Mouse (Mus musculus) brown adipose tissue, adult 24 weeks (tissue): Measurements from ENCODE around the gene Deaf1. TPM values are rescaled to one million over a fixed set of nuclear protein-coding genes. Genes with fewer than 3 reads are reported as not detected.

ENCODE experiments used
- H3K27ac ChIP-seq: fragments of 200-500 bp; replicated peaks from 2 replicates; pipeline ENCODE4 v1.5.1; 2012; ENCODE audit warnings: low read depth, mild to moderate bottlenecking, low read length
- H3K4me1 ChIP-seq: fragments of 200-500 bp; 2 replicates; pipeline ENCODE4 v1.6.1; 2012; ENCODE audit warnings: low read length, mixed read lengths; ENCODE audit not compliant: control insufficient read depth, insufficient read depth, insufficient read length
- H3K4me3 ChIP-seq: fragments of 200-500 bp; 2 replicates; pipeline ENCODE4 v1.5.1; 2012; ENCODE audit warnings: low read depth, mild to moderate bottlenecking, low read length, moderate library complexity; ENCODE audit not compliant: insufficient read depth
- polyA plus RNA-seq: library from polyadenylated mRNA; stranded (reverse); fragments of >200 nt; gene quantifications from 2 replicates; pipeline ENCODE4 v1.2.4, GENCODE M21; 2012; ENCODE audit not compliant: missing spikeins, insufficient read depth, insufficient read length

Deaf1 gene
- polyA plus RNA-seq, 1 experiment: 5.9 TPM

DNA sequence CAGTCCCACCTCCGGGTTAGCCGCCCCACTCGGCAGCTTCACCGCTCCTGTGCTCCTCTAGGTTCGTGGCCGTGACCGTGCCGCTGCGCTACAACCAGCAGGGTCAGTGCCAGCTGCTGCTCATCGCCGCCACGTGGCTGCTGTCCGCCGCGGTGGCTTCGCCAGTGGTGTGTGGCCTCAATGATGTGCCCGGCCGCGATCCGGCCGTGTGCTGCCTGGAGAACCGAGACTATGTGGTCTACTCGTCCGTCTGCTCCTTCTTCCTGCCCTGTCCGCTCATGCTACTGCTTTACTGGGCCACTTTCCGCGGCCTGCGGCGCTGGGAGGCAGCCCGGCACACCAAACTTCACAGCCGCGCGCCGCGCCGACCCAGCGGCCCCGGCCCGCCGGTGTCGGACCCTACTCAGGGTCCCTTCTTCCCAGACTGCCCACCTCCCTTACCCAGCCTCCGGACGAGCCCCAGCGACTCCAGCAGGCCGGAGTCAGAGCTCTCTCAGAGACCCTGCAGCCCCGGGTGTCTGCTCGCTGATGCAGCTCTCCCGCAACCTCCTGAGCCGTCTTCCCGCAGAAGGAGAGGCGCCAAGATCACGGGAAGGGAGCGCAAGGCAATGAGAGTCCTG lies 33.5 kb downstream of the Deaf1 start:
- Histone ChIP-seq H3K27ac (no peak overlapping the region), H3K4me1 (peaks cover 3% of the 10 kb centered on the region; the same call in 1 of the 2 replicates), H3K4me3 (peak overlapping the region; percentile 8; the same call in 1 of the 2 replicates)

DNA sequence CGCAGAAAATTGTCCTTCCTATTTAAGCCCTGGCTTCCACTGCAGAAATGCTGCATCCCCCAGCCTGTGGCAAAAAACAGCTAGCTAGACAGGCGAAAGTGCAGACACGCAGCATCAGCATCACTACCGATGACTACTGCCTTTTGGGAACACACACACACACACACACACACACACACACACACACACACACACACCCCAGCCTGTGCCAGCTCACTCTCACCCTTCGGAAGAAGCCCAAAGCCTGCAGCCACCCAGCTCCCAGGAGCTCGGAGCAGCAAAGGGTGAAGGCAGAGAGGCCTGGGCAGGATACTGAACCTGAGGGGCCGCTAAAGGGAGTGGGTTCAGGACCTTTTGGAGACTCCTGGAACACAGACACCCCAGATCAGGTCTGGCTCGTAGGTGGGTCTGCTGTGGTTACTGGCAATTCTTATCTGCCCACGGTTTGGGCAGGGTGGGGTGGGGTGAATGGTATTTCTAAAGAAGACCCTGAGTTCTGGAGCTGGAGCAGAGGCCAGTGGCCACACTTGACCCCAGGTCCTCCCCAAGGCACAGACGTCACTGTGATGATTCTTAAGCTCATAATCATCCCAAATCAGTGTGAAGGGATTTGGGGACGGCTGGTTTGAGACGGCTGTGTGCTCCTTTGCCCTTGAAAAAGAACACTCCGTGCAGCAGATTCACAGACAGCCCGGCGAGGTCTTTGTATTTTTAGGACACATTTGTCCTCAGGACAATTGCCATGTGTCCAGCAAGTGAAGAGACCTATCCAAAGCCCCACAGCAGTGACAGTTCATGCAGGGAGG lies 34.7 kb downstream of the Deaf1 start:
- H3K4me1 ChIP-seq: peaks cover 3% of the 10 kb centered on the region; the same call in 1 of the 2 replicates
- no peak overlapping the region for H3K4me3 ChIP-seq
- no peak overlapping the region for H3K27ac ChIP-seq

DNA sequence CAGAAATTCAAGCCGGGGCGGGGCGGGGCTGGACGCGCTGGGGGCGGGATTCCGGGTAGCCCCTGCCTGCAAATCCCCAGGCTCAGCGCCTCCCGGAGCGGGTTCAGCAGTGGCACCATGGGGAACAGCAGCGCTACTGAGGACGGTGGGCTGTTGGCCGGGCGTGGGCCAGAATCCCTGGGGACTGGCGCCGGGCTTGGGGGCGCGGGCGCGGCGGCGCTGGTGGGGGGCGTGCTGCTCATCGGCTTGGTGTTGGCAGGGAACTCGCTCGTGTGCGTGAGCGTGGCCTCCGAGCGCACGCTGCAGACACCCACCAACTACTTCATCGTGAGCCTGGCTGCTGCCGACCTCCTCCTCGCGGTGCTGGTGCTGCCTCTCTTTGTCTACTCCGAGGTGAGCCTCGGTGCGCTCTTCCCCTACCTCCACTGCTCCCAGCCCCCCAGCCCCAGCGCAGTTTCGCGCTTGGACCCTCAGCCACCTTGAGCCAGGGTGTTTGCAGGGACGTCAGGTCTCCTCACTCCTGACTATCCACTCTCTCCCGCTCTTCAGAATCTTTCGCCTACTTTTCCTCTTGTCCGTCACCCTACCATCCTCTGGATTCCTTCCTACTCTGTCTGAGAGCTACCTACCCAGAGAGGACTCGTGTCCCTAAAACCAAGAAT lies 35.4 kb downstream of the Deaf1 start, which contains the start of gene Drd4:
Gene Drd4, plus strand, starts transcription at position 86 of the 662 bp plus-strand sequence.
- Histone ChIP-seq H3K4me3 (peak within 1 kb of the TSS; percentile 19; the same call in 1 of the 2 replicates), H3K27ac (no peak within 1 kb of the TSS), H3K4me1 (peaks cover 3% of the 10 kb centered on the region; the same call in 1 of the 2 replicates)

DNA sequence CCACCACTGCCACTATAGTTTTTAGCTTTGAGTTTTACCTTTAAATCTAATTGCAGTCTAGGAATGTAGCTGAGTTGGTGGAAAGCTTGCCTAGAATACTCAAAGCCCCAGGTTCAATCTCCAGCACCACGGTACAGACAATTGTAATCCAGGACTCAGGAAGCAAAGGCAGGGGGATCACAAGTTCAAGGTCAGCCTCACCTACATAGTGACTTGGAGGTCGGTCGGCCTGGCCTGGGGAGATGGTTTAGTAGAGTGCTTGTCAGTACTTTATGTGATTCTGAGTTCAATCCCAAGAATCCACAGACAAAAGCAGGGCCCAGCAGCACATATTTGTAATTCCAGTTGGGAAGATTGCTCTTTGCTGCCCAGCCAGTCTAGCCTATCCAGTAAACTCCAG lies 39.4 kb downstream of the Deaf1 start:
- Histone ChIP-seq H3K4me1 (peaks cover 3% of the 10 kb centered on the region; the same call in 1 of the 2 replicates), H3K4me3 (no peak overlapping the region), H3K27ac (no peak overlapping the region)

DNA sequence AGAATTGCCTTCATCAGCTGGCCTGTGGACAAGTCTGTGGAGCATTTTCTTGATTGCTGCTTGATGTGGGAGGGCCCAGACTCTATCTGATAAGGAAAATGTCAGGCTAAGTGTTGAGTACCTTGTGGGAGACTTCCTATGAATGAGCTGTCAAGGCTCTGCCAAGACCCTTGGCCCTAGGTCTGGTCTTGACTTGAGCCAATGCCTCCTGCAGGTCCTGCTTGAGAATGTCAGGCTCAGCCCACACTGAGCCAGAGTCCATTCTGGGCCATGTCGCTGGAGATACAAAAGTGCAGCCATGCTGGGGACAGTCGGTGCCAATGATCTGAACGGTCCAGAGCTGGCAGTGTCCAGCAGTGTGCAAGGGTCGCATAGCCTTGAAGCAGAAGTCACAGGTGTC lies 44.7 kb downstream of the Deaf1 start:
- Histone ChIP-seq H3K4me3 (no peak overlapping the region), H3K4me1 (peaks cover 3% of the 10 kb centered on the region; the same call in 1 of the 2 replicates), H3K27ac (no peak overlapping the region)

DNA sequence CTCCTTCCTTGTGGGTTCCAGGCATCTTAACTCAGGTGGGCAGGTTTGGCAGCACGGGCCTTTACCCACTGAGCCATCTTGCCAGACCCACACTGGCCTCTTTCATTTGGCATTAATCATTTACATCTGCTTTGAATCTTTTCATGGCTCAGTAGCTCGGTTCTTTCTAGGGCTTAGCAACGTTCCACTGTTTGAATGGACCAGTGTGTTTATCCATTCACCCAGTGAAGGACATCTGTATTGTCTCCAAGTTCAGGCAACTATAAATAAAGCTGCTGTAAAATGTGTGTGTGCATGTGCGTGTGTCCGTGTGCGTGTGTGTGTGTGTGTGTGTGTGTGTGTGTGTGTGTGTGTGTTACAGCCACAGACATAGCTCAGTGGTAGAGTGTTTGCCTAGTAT lies 46.0 kb downstream of the Deaf1 start:
- H3K4me1 ChIP-seq: peaks cover 3% of the 10 kb centered on the region; the same call in 1 of the 2 replicates
- no peak overlapping the region for H3K27ac ChIP-seq
- H3K4me3 ChIP-seq: no peak overlapping the region

DNA sequence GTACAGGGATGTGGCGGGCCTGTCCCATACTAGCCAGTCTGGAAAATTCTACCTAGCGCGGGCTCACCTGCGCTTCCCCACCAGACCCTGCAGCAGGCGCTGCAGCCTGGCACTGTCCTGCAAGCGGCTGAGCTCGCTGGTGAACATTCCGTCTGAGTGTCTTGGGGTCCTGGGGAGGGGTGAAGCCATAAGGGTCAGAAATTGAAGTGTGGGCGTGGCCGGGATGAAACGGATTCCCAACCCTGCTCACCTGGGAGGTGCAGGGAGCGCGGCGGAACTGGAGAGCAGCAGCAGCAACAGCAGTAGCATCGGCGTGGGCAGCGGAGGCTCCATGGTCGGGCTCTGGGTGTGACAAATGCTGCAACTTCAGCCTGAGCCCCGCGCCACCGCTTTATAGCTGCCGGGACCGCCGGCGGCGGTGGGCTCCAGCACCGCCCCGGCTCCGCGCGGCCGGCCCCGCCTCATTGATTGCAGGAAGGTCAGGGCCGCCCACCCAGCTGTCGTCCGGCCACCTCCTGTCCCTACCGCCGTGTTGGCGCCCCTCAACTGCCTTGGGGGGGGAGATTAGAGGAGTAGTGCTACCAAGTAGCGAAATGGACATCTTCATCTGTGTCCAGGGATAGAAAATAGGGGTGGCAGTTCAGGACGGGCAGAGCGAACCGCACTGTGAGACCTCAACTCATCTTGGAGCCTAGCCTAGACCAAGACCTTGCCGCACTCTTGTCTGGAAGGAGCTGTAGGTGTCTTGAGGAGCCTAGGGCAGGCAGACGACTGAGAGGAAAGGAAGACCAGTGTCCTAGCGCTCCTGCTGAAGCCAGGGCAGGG lies 48.5 kb downstream of the Deaf1 start, which contains the start of gene Sct:
Gene Sct, minus strand, starts transcription at position 368 of the 825 bp plus-strand sequence.
- H3K4me1 ChIP-seq: peaks cover 3% of the 10 kb centered on the region; the same call in 1 of the 2 replicates
- H3K4me3 ChIP-seq: peak within 1 kb of the TSS; percentile 19; the same call in 1 of the 2 replicates
- no peak within 1 kb of the TSS for H3K27ac ChIP-seq

DNA sequence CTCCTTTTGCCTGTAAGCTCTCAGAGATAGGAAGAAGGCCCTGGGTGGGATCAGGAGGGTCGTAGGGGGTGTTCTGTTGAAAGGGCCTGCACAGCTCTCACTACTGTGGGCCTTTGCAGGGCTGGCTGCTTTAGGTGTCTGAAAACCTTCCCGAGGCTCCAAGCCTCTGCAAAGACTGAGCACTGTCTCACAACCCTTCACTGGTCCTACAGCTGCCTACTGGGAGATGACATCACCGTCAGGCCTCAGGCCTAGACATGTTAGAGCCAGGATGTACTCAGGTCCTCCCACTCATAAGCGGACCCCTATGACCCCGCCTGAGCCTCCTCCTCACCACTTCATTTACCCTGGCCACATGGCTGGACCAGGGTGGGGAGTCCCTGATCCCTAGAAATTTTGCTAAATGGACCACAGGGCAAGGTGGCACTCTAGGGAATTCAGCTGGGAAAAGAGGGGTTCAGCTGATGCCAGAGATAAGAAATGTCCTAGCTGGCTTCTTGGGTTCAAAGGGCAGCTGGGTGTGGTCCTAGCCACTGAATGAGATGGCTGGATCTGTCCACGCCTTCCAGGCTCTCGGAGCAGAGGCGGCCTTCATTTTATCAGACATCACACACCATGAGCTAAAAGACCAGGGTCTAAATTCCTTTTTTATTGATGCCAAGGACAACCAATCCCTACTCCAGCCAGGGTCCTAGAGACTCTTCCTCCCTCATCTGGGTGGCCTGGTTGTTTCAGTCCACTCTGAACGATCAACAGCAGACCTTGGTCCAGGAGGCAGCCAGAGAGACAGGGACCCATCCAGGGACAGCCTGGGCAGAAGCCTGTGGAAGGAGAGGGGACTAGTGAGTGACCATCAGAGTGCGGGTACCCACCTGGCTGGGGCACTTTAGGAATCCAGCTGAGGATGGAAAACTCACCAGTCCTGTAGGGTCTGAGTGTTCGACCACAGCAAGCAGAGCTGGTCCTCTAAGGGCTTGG lies 49.5 kb downstream of the Deaf1 start:
- Histone ChIP-seq H3K4me3 (no peak overlapping the region), H3K4me1 (peaks cover 3% of the 10 kb centered on the region; the same call in 1 of the 2 replicates)

DNA sequence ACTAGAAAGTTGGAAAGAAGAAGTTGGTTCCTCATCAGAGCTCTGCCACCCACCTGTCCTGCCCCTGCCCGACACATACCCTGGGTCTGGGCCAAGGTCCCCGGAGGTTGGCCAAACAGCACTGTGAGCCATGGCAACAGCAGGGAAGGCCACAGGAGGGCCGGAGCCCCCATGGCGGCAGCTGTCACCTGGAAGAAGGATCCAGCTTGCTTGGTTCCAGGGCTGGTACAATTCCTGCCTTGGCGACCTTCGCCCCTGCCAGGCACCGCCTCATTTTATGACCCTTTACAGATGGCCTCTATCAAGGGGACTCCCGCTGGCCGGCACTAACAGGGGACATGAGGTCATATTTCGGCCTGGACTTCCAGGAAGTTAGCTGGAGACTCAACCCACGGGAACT lies 50.9 kb downstream of the Deaf1 start, which contains the start of gene Cdhr5:
Gene Cdhr5, minus strand, starts transcription at position 241 of the 400 bp plus-strand sequence.
- Histone ChIP-seq H3K4me3 (no peak within 1 kb of the TSS), H3K4me1 (0 out of 2 replicates have a peak, but pooled peaks cover 3% of the 10 kb centered on the region), H3K27ac (no peak within 1 kb of the TSS)

More for the DNA sequence above, 49.5 kb downstream of the Deaf1 start:
- no peak overlapping the region for H3K27ac ChIP-seq

DNA sequence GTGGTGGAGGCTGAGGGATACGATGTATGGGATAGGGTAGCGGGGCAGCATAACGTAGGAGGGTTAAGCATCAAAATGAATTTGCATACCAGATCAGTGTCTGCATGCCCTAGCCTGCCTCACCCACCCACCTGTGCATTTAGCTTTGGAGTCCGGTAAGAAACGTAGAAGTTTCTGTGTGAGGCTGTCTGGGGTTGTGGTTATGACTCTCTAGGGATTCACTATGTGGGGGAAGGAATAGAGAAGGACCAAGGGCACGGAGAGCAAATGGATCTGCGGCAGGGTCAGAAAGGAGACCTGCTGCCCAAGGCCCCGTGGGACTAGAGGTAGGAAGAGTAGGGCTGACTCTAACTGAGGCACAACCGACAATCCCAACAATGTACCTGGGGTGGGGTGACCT lies 52.1 kb downstream of the Deaf1 start:
- Histone ChIP-seq H3K27ac (no peak overlapping the region), H3K4me1 (0 out of 2 replicates have a peak, but pooled peaks cover 3% of the 10 kb centered on the region), H3K4me3 (no peak overlapping the region)

DNA sequence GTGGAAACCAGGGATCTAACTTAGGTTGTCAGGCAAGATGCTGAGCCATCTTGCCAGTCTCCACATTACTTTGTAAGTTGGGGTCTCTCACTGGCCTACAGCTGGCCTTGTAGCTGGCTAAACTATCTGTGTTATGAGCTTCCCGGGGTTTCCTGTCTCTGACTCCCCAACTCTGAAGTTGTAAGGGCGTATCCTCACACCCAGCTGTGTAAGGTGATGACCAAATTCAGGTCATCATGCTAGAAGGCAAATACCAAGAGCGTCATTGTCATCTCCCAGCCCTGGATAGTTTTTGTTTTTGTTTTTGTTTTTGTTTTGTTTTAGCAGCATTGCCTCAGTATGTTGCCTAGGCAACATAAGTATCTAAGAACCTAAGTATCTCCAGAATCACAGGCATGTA lies 56.9 kb downstream of the Deaf1 start:
- Histone ChIP-seq H3K27ac (no peak overlapping the region), H3K4me1 (no peaks in the 10 kb centered on the region)

DNA sequence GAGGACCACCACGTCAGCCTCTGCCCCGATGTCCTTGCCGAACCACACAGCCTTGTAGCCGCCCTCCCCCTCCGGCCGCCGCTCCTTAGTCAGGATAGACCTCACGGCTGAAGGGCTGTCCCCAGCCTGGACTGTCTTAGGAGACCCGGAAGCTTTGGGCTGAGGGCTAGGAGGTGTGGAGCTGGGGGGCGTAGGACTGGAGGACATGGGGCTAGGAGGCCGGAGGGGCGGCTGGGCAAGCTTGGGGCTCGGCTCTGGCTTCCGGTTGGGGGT lies 58.3 kb downstream of the Deaf1 start:
- Histone ChIP-seq H3K4me1 (0 out of 2 replicates have a peak, but pooled peaks cover 2% of the 10 kb centered on the region), H3K4me3 (peak overlapping the region; percentile 36; the same call in 1 of the 2 replicates), H3K27ac (peak overlapping the region; percentile 45; the same call in 1 of the 2 replicates)

More for the DNA sequence above, 56.9 kb downstream of the Deaf1 start:
- no peak overlapping the region for H3K4me3 ChIP-seq

DNA sequence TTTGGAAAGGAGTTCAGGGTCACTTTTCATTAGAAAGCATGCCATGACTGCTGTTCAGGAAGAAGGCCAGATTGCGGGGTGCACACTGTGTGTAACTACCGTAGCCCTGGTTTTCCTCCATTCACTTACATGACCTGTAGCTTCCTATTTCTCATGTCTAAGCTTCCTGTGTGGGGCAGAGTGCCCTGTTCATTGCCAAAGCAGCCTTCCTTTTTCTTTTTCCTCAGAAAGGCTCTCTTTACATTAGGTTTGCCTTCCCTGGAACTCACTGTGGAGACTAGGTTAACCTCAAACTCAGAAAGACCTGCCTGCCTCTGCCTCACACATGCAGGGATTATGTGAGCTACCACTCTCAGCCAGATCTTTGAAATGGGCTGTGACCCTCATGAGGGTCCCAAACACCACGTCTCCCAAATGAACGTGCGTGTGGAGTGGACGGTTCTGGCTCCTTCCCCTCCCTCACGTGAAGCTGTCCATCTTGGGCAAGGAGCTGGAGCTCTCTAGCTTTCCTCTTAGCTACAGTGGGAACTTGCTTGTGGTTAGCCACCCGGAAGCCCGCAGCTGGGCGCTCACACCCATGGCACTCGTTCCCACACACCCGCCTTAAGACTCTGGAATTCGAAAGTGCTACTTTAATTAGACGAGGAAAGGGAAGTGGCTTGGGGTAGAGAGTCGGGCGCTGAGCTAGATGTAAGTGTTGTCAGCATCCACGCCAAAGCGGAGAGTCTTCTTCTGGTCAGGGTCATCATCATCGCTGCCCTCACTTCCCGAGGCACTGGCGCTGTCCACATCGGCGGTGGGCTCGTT lies 58.8 kb downstream of the Deaf1 start:
- Histone ChIP-seq H3K4me3 (peak overlapping the region; percentile 36; the same call in 1 of the 2 replicates), H3K4me1 (0 out of 2 replicates have a peak, but pooled peaks cover 2% of the 10 kb centered on the region), H3K27ac (peak overlapping the region; percentile 45; the same call in 1 of the 2 replicates)
